Mouse (Mus musculus) ovary, postnatal 14 days (tissue): ENCODE measurements around the gene Itpa.

Experiments used
- DNase-seq: peaks from one replicate; pipeline ENCODE4 v3.0.0; 2022; ENCODE audit warnings: low spot score

The Itpa gene

DNA sequence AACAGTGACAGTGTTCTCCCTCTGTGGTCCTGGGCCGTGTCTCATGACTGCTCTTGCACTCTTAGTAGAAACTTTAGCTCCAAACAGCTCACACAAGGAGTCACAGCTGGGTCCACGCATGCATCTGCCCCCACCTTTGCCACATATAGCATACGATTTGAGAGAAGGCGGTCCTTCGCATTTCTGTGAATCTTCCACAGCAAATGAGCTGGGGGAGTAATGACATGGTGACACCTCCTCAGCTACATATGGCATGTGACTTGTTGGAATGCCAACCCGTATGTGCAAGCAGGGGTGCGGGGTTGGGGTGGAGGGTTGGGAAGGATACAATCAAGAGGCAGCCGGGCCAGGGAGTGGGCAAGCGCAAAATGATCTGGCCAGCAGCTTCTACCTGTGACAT is 10.9 kb upstream of the Itpa start:
- no peak for DNase-seq

- DNase-seq: no peak
Measured at GRCm38 (mm10) chr2:130657541-130657940, 9.9 kb upstream of the Itpa start.

GRCm38 (mm10) chr2:130658530-130658929 is 8.9 kb upstream of the Itpa start:
- DNase-seq: no peak

DNA sequence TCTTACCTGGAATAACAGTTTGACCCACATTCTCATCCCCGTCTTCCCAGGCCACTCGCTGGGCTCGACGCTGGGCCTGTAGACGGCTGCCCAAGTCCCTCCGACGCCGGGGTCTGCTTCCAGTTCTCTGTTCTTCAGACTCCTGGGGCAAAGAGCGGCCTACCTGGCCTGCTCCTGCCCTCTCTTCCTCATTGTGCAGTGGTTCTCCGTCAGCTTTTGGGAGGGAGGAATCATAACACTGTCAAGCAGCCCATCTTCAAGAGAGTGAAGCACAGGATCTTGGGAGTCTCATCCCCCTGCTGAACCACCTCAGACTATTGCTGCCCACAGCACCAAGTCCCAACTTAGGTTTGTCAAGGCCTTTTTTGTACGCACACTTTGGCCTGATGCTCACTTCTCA is 4.1 kb upstream of the Itpa start:
- DNase-seq: no peak

GRCm38 (mm10) chr2:130664102-130664701 is 3.2 kb upstream of the Itpa start, which contains the start of gene Ddrgk1:
TSS of gene Ddrgk1 (minus strand) at chr2:130664659.
- DNase-seq: peak; percentile 84

- no peak for DNase-seq
Measured at GRCm38 (mm10) chr2:130677211-130677610, 9.8 kb downstream of the Itpa start.

GRCm38 (mm10) chr2:130679154-130679553 is 11.7 kb downstream of the Itpa start:
- DNase-seq: no peak

DNA sequence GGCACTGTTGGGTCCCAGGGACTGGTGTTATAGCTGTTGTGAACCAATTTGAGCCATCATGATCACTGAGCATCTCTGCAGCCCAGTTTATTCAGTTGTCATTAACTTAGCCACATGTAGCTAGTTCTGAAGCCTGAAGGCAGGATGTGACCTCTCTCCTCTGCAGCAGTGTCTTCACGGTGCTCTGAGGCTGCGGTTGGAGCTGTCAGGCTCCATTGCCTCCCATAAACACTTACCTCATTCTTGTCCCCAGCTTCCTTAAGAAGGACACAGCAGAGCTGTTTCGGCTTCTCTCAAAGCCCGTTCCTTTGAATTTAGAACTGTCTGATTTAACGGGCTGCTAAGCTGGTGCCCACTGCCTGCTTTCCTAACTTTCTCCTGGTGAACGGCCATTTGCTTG is 12.5 kb downstream of the Itpa start:
- no peak for DNase-seq

GRCm38 (mm10) chr2:130681531-130681930 is 14.1 kb downstream of the Itpa start:
- DNase-seq: no peak

- no peak for DNase-seq
Measured at GRCm38 (mm10) chr2:130685426-130685825, 18.0 kb downstream of the Itpa start.

DNA sequence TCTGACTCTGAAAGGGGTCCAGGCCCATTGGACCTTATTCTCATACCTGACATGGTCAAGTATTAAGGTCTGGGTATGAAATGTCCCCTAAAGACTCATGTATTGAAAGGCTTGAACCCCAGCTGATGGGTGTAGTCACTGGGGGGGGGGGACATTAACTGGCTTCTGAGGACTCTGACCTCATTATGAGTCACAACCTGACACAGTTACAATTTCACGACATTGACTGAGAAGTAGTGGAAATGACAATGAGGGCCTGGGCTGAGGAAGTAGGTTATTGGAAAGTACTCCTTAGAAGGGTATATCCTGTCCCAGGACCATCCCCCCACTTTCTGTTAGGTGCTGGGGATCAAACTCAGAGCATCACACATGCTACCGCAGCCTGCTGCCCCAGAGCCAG is 21.6 kb downstream of the Itpa start:
- no peak for DNase-seq

GRCm38 (mm10) chr2:130693563-130693962 is 26.2 kb downstream of the Itpa start:
- no peak for DNase-seq

DNA sequence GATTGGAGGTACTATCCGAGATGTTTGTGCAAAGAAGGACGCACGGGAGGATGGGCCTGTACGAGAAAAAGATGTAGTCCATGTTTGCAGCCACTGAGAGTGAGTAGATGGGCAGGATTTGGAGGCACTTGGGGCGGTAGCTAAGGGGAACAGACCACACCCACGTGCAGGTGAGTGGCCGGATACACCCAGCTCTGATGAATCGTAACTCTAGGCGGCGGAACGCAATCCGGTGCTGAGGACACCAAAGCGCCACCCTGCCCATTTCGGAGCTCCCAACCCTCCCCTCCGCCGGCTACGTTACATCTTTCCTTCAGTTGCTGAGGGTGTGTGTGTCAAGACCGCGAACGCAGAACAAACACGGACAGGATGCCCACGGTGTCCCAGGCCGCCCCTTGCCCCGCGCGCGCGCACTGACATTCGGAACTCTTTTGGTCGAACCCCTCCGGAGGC is 29.3 kb downstream of the Itpa start:
- no peak for DNase-seq

- peak; percentile 41 for DNase-seq
Measured at GRCm38 (mm10) chr2:130697153-130697810, 29.9 kb downstream of the Itpa start, which contains the start of gene Slc4a11. TSS of gene Slc4a11 (minus strand) at chr2:130697519.

DNA sequence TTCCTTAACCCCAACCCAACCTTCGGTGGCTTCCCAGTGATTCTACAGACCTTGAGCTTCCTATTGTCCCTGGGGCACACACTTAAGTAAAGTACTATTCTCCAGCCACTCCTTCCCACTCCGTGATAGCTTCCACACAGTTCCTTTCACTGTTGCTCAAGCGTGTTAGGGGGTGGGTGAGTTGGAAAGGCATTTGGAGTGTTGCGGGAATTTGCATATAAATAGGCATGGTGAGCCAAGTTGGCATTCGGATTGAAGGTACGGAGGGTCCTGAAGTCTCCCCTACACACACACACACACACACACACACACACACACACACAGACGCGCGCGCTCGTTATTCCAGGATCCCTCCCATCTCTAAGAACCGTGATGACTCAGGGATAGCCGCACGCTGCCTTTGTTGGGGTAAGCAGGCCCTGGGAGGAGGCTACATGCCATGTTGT is 30.4 kb downstream of the Itpa start:
- no peak for DNase-seq

DNA sequence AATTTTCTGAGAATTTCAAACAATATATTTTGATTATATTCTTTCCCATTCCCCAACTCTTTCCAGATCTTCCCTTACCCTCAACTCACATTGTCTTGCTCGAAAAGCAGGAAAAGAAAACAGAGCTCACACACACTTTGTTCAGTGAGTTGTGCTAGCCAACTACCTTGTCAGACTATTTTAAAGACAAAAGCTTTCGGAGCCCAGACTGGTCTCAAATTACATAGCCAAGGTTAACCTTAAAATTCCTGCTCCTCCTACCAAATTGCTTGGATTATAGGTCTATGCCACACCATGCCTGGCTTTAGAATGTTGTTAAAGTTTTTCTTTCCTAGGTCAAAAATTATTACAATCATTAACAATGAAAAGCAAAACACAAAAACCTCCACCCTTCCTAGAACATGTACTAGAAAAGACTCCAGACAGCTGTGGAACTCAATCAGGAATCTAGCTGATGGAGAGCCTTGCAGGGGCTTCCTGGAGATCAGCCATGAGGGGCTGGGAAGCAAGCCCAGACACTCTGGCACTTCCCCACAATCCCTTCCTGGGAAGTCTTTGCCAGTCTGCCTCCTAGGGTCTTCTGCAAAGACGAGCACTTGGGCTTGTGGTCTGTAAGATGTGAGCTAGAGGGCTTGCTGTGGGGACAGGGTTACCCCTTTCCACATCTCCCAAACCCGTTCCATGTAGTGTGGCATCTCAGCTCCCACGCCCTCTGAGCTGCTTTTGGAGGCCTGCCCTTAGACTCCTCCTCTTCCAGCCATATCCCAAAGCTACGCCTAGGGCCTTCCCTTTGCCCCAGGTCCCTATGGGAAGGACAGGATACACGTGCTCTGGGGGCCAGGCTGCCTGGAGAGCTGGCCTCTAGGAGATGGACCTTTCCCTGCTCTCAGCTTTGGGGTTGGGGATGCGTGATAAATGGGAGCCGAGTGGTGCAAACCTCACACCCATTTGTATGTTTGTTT is 36.9 kb downstream of the Itpa start:
- DNase-seq: no peak

- DNase-seq: no peak
Measured at GRCm38 (mm10) chr2:130705178-130705577, 37.8 kb downstream of the Itpa start.

- DNase-seq: no peak
Measured at GRCm38 (mm10) chr2:130706602-130707001, 39.2 kb downstream of the Itpa start.

DNA sequence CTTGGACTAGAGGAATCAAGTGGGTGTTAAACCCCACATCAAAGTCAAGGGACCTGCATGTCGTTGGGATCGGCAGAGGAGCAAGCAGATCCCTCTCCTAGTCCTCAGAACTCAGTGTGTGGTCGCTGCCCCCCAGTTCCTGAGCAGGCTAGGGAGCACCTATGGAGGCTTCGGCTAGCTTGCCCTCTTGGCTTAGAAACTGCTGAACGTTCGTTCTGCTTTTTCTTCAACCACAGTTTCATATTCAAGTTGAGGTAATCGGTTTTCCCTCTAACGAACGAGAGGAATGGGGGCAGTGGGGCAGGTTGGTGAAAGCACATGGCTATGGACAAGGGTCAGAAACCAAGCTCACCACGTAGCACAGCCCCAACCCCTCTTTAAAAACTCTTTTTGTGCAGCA is 39.6 kb downstream of the Itpa start:
- DNase-seq: no peak

GRCm38 (mm10) chr2:130717951-130718350 is 50.5 kb downstream of the Itpa start:
- DNase-seq: no peak

GRCm38 (mm10) chr2:130724369-130724768 is 57.0 kb downstream of the Itpa start:
- DNase-seq: no peak

GRCm38 (mm10) chr2:130727752-130728151 is 60.3 kb downstream of the Itpa start:
- no peak for DNase-seq
